Mouse (Mus musculus) bone marrow, adult 2 months (tissue): ENCODE data around the gene Pdzrn4. TPM values are rescaled to one million over a fixed set of nuclear protein-coding genes. Genes with fewer than 3 reads are reported as not detected.

Experiments
- H3K27ac ChIP-seq: fragments of 200-500 bp; 2 replicates; pipeline ENCODE4 v1.5.1; 2012; ENCODE audit warnings: low read depth, mild to moderate bottlenecking, control low read depth, inconsistent platforms, low read length; ENCODE audit not compliant: control insufficient read depth, poor library complexity, insufficient read depth
- H3K4me1 ChIP-seq: fragments of 200-500 bp; 2 replicates; pipeline ENCODE4 v1.6.1; 2011; ENCODE audit warnings: low read length; ENCODE audit not compliant: control insufficient read depth, insufficient read depth
- H3K4me3 ChIP-seq: fragments of 200-500 bp; replicated peaks from 2 replicates; pipeline ENCODE3; 2011; ENCODE audit warnings: mild to moderate bottlenecking, low read depth, low read length, control low read depth; ENCODE audit not compliant: control insufficient read depth
- CTCF ChIP-seq: fragments of 200-500 bp; IDR thresholded peaks from 2 replicates; pipeline ENCODE4 v1.5.1; 2011; ENCODE audit warnings: low read length, control low read depth; ENCODE audit not compliant: control insufficient read depth, insufficient read depth
- POLR2A ChIP-seq: fragments of 200-500 bp; IDR thresholded peaks from 2 replicates; pipeline ENCODE4 v1.6.1; 2011; ENCODE audit warnings: low read depth, mild to moderate bottlenecking, control low read depth, low read length, borderline replicate concordance; ENCODE audit not compliant: control insufficient read depth
- WGBS: fragments of 180-500 bp; shearing (Covaris S2); methylation state at CpG from one replicate; pipeline ENCODE4 v1.1.7; 2018; 5-methylcytosine and 5-hydroxymethylcytosine counted together
- polyA plus RNA-seq: library from polyadenylated mRNA; stranded (reverse); fragments of >200 nt; gene quantifications from 2 replicates; pipeline ENCODE4 v1.2.4, GENCODE M21; 2011; ENCODE audit warnings: low replicate concordance; ENCODE audit not compliant: missing spikeins, insufficient read depth, insufficient read length

The Pdzrn4 gene
- polyA plus RNA-seq, 1 experiment: 0.77 TPM

- WGBS: 70% methylated on average over 1 of the region's 1 CpGs
- no peaks in the 10 kb centered on the region for H3K4me1 ChIP-seq
- TF ChIP-seq CTCF (no peak), POLR2A (no peak)
Measured at GRCm38 (mm10) chr15:92612386-92612785, 215.7 kb downstream of the Pdzrn4 start.

GRCm38 (mm10) chr15:92613228-92613627 lies 216.5 kb downstream of the Pdzrn4 start:
- Histone ChIP-seq H3K4me3 (no peak overlapping the region), H3K27ac (no peak overlapping the region), H3K4me1 (no peaks in the 10 kb centered on the region)
- TF ChIP-seq CTCF: no peak
- no peak for TF ChIP-seq POLR2A
- WGBS: 82% methylated on average over 3 of the region's 3 CpGs

More at GRCm38 (mm10) chr15:92612386-92612785, 215.7 kb downstream of the Pdzrn4 start:
- Histone ChIP-seq H3K4me3 (no peak overlapping the region), H3K27ac (no peak overlapping the region)

GRCm38 (mm10) chr15:92621731-92622234 lies 225.1 kb downstream of the Pdzrn4 start:
- 78% methylated on average over 9 of the region's 9 CpGs for WGBS
- TF ChIP-seq CTCF: no peak
- no peak for TF ChIP-seq POLR2A
- H3K27ac ChIP-seq: no peak overlapping the region
- H3K4me3 ChIP-seq: no peak overlapping the region
- H3K4me1 ChIP-seq: no peaks in the 10 kb centered on the region

GRCm38 (mm10) chr15:92622323-92622722 lies 225.6 kb downstream of the Pdzrn4 start:
- Histone ChIP-seq H3K4me1 (no peaks in the 10 kb centered on the region), H3K4me3 (no peak overlapping the region), H3K27ac (no peak overlapping the region)
- TF ChIP-seq POLR2A (no peak), CTCF (no peak)
- 74% methylated on average over 5 of the region's 5 CpGs for WGBS

GRCm38 (mm10) chr15:92629172-92629571 lies 232.5 kb downstream of the Pdzrn4 start:
- no peak overlapping the region for H3K4me3 ChIP-seq
- no peaks in the 10 kb centered on the region; the same call in 1 of the 2 replicates for H3K4me1 ChIP-seq
- no peak for TF ChIP-seq CTCF
- no peak for TF ChIP-seq POLR2A

GRCm38 (mm10) chr15:92634044-92634610 lies 237.4 kb downstream of the Pdzrn4 start:
- H3K4me3 ChIP-seq: no peak overlapping the region
- no peaks in the 10 kb centered on the region; the same call in 1 of the 2 replicates for H3K4me1 ChIP-seq
- 85% methylated on average over 14 of the region's 14 CpGs for WGBS
- TF ChIP-seq CTCF (no peak), POLR2A (no peak)
- H3K27ac ChIP-seq: no peak overlapping the region

More at GRCm38 (mm10) chr15:92629172-92629571, 232.5 kb downstream of the Pdzrn4 start:
- no peak overlapping the region for H3K27ac ChIP-seq
- WGBS: 45% methylated on average over 2 of the region's 2 CpGs

- TF ChIP-seq CTCF: no peak
- TF ChIP-seq POLR2A: no peak
- H3K4me3 ChIP-seq: no peak overlapping the region
- 57% methylated on average over 18 of the region's 18 CpGs for WGBS
Measured at GRCm38 (mm10) chr15:92640212-92641082, 243.8 kb downstream of the Pdzrn4 start.

More at GRCm38 (mm10) chr15:92640212-92641082, 243.8 kb downstream of the Pdzrn4 start:
- Histone ChIP-seq H3K4me1 (no peaks in the 10 kb centered on the region), H3K27ac (no peak overlapping the region)
